Comparison of ENCODE assay signal across 17 mouse cellular contexts in genomic region chr15:101588216-101588615, GRCm38 (mm10). TPM values are rescaled to one million over a fixed set of nuclear protein-coding genes. Genes with fewer than 3 reads are reported as not detected.
DNase-seq lines count a peak whose midpoint lies in the region; ATAC-seq and TF ChIP-seq lines count a peak whose summit lies in the region.
"Had no signal": no experiment of that assay in that cellular context is flagged by ENCODE, and none has a peak within 500 bp of the region (broad histone marks: within the 10 kb centered on the region; RNA-seq: fewer than 3 reads in every experiment).

No protein-coding gene starts in this region.

- WGBS in intestine, postnatal 0 days = 71% methylated on average over 10 of the region's 10 CpGs
- WGBS in intestine, embryonic 16.5 days = 78% methylated on average over 10 of the region's 10 CpGs
- 82% methylated on average over 10 of the region's 10 CpGs for WGBS in thymus, adult 2 months
- 69% methylated on average over 10 of the region's 10 CpGs for WGBS in bone marrow, adult 2 months
- 75% methylated on average over 10 of the region's 10 CpGs for WGBS in midbrain, embryonic 13.5 days

- no peak overlapping the region for H3K4me2 ChIP-seq in intestine, postnatal 0 days (replicated peaks; ENCODE audit: low read depth)
- no peak overlapping the region for H3K4me2 ChIP-seq in intestine, embryonic 16.5 days (ENCODE audit: low read depth, low read length)
- H3K4me2 ChIP-seq in midbrain, embryonic 13.5 days (replicated peaks) = no peak overlapping the region
- H3K4me2 ChIP-seq: neural tube, embryonic 13.5 days had no signal

- no peak overlapping the region for H3K27ac ChIP-seq in intestine, postnatal 0 days (ENCODE audit: low read depth, low read length)
- H3K27ac ChIP-seq in intestine, embryonic 16.5 days (ENCODE audit: low read length) = no peak overlapping the region
- no peak overlapping the region for H3K27ac ChIP-seq in thymus, adult 2 months (ENCODE audit: control insufficient read depth, insufficient read depth, low read length)
- no peak overlapping the region for H3K27ac ChIP-seq in bone marrow, adult 2 months (ENCODE audit: control insufficient read depth, insufficient read depth, low read depth, low read length, poor library complexity)
- H3K27ac ChIP-seq in midbrain, embryonic 13.5 days = no peak overlapping the region
- H3K27ac ChIP-seq: left cerebral cortex, adult 2 months; midbrain, embryonic 10.5 days; neural tube, embryonic 13.5 days had no signal

- peak; percentile 3 for DNase-seq in thymus, adult 2 months
- DNase-seq in thymus, postnatal 10 days (ENCODE audit: low spot score in 2 of 2) = no peak
- DNase-seq in c-Kit-positive CD71-positive TER-119-positive erythroid progenitor cells, embryonic 14.5 days (ENCODE audit: low spot score) = no peak
- DNase-seq: cerebellum, adult 9-11 months; forebrain, postnatal 0 days; heart, adult 18-20 months; heart, postnatal 36 days; kidney, postnatal 14 days had no signal

- no peaks in the 10 kb centered on the region for H3K36me3 ChIP-seq in intestine, postnatal 0 days (ENCODE audit: control insufficient read depth, insufficient read depth)
- no peaks in the 10 kb centered on the region for H3K36me3 ChIP-seq in intestine, embryonic 16.5 days (ENCODE audit: control insufficient read depth, insufficient read depth, low read length)
- H3K36me3 ChIP-seq in thymus, adult 2 months (ENCODE audit: control insufficient read depth, insufficient read depth, low read length) = no peaks in the 10 kb centered on the region
- no peaks in the 10 kb centered on the region for H3K36me3 ChIP-seq in midbrain, embryonic 13.5 days
- H3K36me3 ChIP-seq: midbrain, embryonic 10.5 days; neural tube, embryonic 13.5 days had no signal

- no peak overlapping the region for H3K9ac ChIP-seq in intestine, postnatal 0 days (ENCODE audit: low read depth, low read length)
- H3K9ac ChIP-seq in intestine, embryonic 16.5 days (ENCODE audit: low read depth, low read length) = no peak overlapping the region
- H3K9ac ChIP-seq in midbrain, embryonic 13.5 days (replicated peaks) = no peak overlapping the region
- H3K9ac ChIP-seq: forebrain, postnatal 0 days; neural tube, embryonic 13.5 days had no signal

- no peak for TF ChIP-seq POLR2A in thymus, adult 2 months (IDR thresholded peaks at IDR 0.05; ENCODE audit: control insufficient read depth, extremely low read depth, insufficient read depth, low read length, poor library complexity)
- no peak for TF ChIP-seq POLR2A in bone marrow, adult 2 months (IDR thresholded peaks at IDR 0.05; ENCODE audit: borderline replicate concordance, control insufficient read depth, low read depth, low read length)

- no peak for ATAC-seq in intestine, postnatal 0 days
- no peak for ATAC-seq in intestine, embryonic 16.5 days
- ATAC-seq in midbrain, embryonic 13.5 days = no peak
- ATAC-seq: forebrain, postnatal 0 days had no signal

- H3K4me3 ChIP-seq in intestine, postnatal 0 days (ENCODE audit: low read depth, low read length) = no peak overlapping the region
- H3K4me3 ChIP-seq in intestine, embryonic 16.5 days (ENCODE audit: low read length) = no peak overlapping the region
- H3K4me3 ChIP-seq in thymus, adult 2 months (ENCODE audit: control insufficient read depth, insufficient read depth, low read length) = no peak overlapping the region
- H3K4me3 ChIP-seq in bone marrow, adult 2 months (replicated peaks; ENCODE audit: control insufficient read depth, low read depth, low read length) = no peak overlapping the region
- no peak overlapping the region for H3K4me3 ChIP-seq in midbrain, embryonic 13.5 days (replicated peaks)
- H3K4me3 ChIP-seq: left cerebral cortex, adult 2 months; midbrain, embryonic 10.5 days; neural tube, embryonic 13.5 days had no signal

- H3K4me1 ChIP-seq in intestine, postnatal 0 days (replicated peaks; ENCODE audit: control insufficient read depth, insufficient read depth, low read length) = no peaks in the 10 kb centered on the region
- H3K4me1 ChIP-seq in intestine, embryonic 16.5 days (ENCODE audit: control insufficient read depth, insufficient read depth, low read length) = no peaks in the 10 kb centered on the region
- H3K4me1 ChIP-seq in thymus, adult 2 months (replicated peaks; ENCODE audit: control insufficient read depth, insufficient read depth, low read length) = no peaks in the 10 kb centered on the region
- H3K4me1 ChIP-seq in bone marrow, adult 2 months (ENCODE audit: control insufficient read depth, insufficient read depth, low read length) = no peaks in the 10 kb centered on the region; the same call in 1 of the 2 replicates
- no peaks in the 10 kb centered on the region for H3K4me1 ChIP-seq in midbrain, embryonic 13.5 days (replicated peaks)
- H3K4me1 ChIP-seq: midbrain, embryonic 10.5 days; neural tube, embryonic 13.5 days had no signal

- H3K9me3 ChIP-seq in intestine, postnatal 0 days (ENCODE audit: control insufficient read depth) = no peaks in the 10 kb centered on the region
- H3K9me3 ChIP-seq in intestine, embryonic 16.5 days (ENCODE audit: control insufficient read depth, low read length) = no peaks in the 10 kb centered on the region
- no peaks in the 10 kb centered on the region for H3K9me3 ChIP-seq in midbrain, embryonic 13.5 days
- H3K9me3 ChIP-seq: midbrain, embryonic 10.5 days; neural tube, embryonic 13.5 days had no signal

- no peaks in the 10 kb centered on the region for H3K27me3 ChIP-seq in intestine, postnatal 0 days (replicated peaks; ENCODE audit: control insufficient read depth, insufficient read depth, low read length)
- H3K27me3 ChIP-seq in intestine, embryonic 16.5 days (replicated peaks; ENCODE audit: control insufficient read depth, insufficient read depth, low read length) = no peaks in the 10 kb centered on the region
- H3K27me3 ChIP-seq in thymus, adult 2 months (ENCODE audit: control insufficient read depth, insufficient read depth, low read length) = no peaks in the 10 kb centered on the region
- no peaks in the 10 kb centered on the region for H3K27me3 ChIP-seq in midbrain, embryonic 13.5 days
- H3K27me3 ChIP-seq: neural tube, embryonic 13.5 days had no signal

- TF ChIP-seq CTCF in intestine, postnatal 0 days (IDR thresholded peaks at IDR 0.05; ENCODE audit: low read depth) = peak; percentile 53
- no peak for TF ChIP-seq CTCF in thymus, adult 2 months (IDR thresholded peaks at IDR 0.05; ENCODE audit: borderline replicate concordance, control insufficient read depth, extremely low read depth, insufficient read depth, low read length, poor library complexity)
- TF ChIP-seq CTCF in bone marrow, adult 2 months (IDR thresholded peaks at IDR 0.05; ENCODE audit: control insufficient read depth, insufficient read depth, low read length) = peak; percentile 33; the same call in 1 of the 2 replicates

RNA-seq across cellular contexts. Expression of gene Krt75, which starts 14.5 kb away (rescaled TPM):
- polyA plus RNA-seq in intestine, postnatal 0 days (2015; fragmentation: Nextera tagmentation; extraction: Ambion mirVana) = not detected in 2 replicates
- not detected in 2 replicates for polyA plus RNA-seq in intestine, embryonic 16.5 days (2015; fragmentation: Nextera tagmentation; extraction: Ambion mirVana)
- 0.49 and 0.82 TPM in 2 replicates for polyA plus RNA-seq in thymus, adult 2 months (2012; rRNA removed)
- not detected in 2 replicates for polyA plus RNA-seq in bone marrow, adult 2 months (2011; ENCODE audit: insufficient read depth, insufficient read length, low replicate concordance, missing spikeins)
- 0.11 TPM in 1 of 2 replicates, not detected in the other for polyA plus RNA-seq in midbrain, embryonic 13.5 days (2015; fragmentation: Nextera tagmentation; extraction: Ambion mirVana)
- polyA plus RNA-seq: liver, embryonic 16.5 days; midbrain, embryonic 10.5 days had no signal

RNA-seq across cellular contexts. Expression of gene Krt90, which starts 25.5 kb away (rescaled TPM):
- polyA plus RNA-seq in intestine, postnatal 0 days (2015; fragmentation: Nextera tagmentation; extraction: Ambion mirVana) = 0.20 and 0.21 TPM in 2 replicates
- polyA plus RNA-seq in intestine, embryonic 16.5 days (2015; fragmentation: Nextera tagmentation; extraction: Ambion mirVana) = 0.09 and 0.16 TPM in 2 replicates
- 0.09 and 0.16 TPM in 2 replicates for polyA plus RNA-seq in thymus, adult 2 months (2012; rRNA removed)
- not detected in 2 replicates for polyA plus RNA-seq in bone marrow, adult 2 months (2011; ENCODE audit: insufficient read depth, insufficient read length, low replicate concordance, missing spikeins)
- polyA plus RNA-seq in midbrain, embryonic 13.5 days (2015; fragmentation: Nextera tagmentation; extraction: Ambion mirVana) = 0.08 TPM in 1 of 2 replicates, not detected in the other
- polyA plus RNA-seq: liver, embryonic 16.5 days had no signal

RNA-seq across cellular contexts. Expression of gene Krt82, which starts 37.7 kb away (rescaled TPM):
- not detected in 2 replicates for polyA plus RNA-seq in intestine, postnatal 0 days (2015; fragmentation: Nextera tagmentation; extraction: Ambion mirVana)
- polyA plus RNA-seq in intestine, embryonic 16.5 days (2015; fragmentation: Nextera tagmentation; extraction: Ambion mirVana) = not detected in 2 replicates
- polyA plus RNA-seq in thymus, adult 2 months (2012; rRNA removed) = 0.05 and 0.13 TPM in 2 replicates
- not detected in 2 replicates for polyA plus RNA-seq in bone marrow, adult 2 months (2011; ENCODE audit: insufficient read depth, insufficient read length, low replicate concordance, missing spikeins)
- not detected in 2 replicates for polyA plus RNA-seq in midbrain, embryonic 13.5 days (2015; fragmentation: Nextera tagmentation; extraction: Ambion mirVana)
- polyA plus RNA-seq: forebrain, postnatal 0 days; liver, embryonic 16.5 days; midbrain, embryonic 10.5 days; neural tube, embryonic 13.5 days had no signal

RNA-seq across cellular contexts. Expression of gene Gm5414, which starts 39.8 kb away (rescaled TPM):
- polyA plus RNA-seq in intestine, postnatal 0 days (2015; fragmentation: Nextera tagmentation; extraction: Ambion mirVana) = 0.07 TPM in 1 of 2 replicates, not detected in the other
- polyA plus RNA-seq in intestine, embryonic 16.5 days (2015; fragmentation: Nextera tagmentation; extraction: Ambion mirVana) = 0.11 TPM in 1 of 2 replicates, not detected in the other
- polyA plus RNA-seq in thymus, adult 2 months (2012; rRNA removed) = not detected in 2 replicates
- polyA plus RNA-seq in bone marrow, adult 2 months (2011; ENCODE audit: insufficient read depth, insufficient read length, low replicate concordance, missing spikeins) = not detected in 2 replicates
- not detected in 2 replicates for polyA plus RNA-seq in midbrain, embryonic 13.5 days (2015; fragmentation: Nextera tagmentation; extraction: Ambion mirVana)
- polyA plus RNA-seq: embryonic facial prominence, embryonic 14.5 days; forebrain, postnatal 0 days; liver, embryonic 16.5 days; midbrain, embryonic 10.5 days; neural tube, embryonic 13.5 days had no signal

RNA-seq across cellular contexts. Expression of gene Krt84, which starts 55.6 kb away (rescaled TPM):
- 0.21 TPM in 1 of 2 replicates, not detected in the other for polyA plus RNA-seq in intestine, postnatal 0 days (2015; fragmentation: Nextera tagmentation; extraction: Ambion mirVana)
- 0.28 and 0.53 TPM in 2 replicates for polyA plus RNA-seq in intestine, embryonic 16.5 days (2015; fragmentation: Nextera tagmentation; extraction: Ambion mirVana)
- 2.2 and 2.9 TPM in 2 replicates for polyA plus RNA-seq in thymus, adult 2 months (2012; rRNA removed)
- polyA plus RNA-seq in bone marrow, adult 2 months (2011; ENCODE audit: insufficient read depth, insufficient read length, low replicate concordance, missing spikeins) = not detected in 2 replicates
- polyA plus RNA-seq in midbrain, embryonic 13.5 days (2015; fragmentation: Nextera tagmentation; extraction: Ambion mirVana) = not detected in 2 replicates
- polyA plus RNA-seq: embryonic facial prominence, embryonic 14.5 days; forebrain, postnatal 0 days; liver, embryonic 16.5 days; midbrain, embryonic 10.5 days; neural tube, embryonic 13.5 days had no signal
